Mouse (Mus musculus) naive thymus-derived CD4-positive, alpha-beta T cell, adult 2 months (primary cell): ENCODE data around the gene Dll4.

Experiments
- DNase-seq: peaks from one replicate; pipeline ENCODE4 v3.0.0-alpha.2; 2011; ENCODE audit warnings: low read depth

Dll4 gene

DNA sequence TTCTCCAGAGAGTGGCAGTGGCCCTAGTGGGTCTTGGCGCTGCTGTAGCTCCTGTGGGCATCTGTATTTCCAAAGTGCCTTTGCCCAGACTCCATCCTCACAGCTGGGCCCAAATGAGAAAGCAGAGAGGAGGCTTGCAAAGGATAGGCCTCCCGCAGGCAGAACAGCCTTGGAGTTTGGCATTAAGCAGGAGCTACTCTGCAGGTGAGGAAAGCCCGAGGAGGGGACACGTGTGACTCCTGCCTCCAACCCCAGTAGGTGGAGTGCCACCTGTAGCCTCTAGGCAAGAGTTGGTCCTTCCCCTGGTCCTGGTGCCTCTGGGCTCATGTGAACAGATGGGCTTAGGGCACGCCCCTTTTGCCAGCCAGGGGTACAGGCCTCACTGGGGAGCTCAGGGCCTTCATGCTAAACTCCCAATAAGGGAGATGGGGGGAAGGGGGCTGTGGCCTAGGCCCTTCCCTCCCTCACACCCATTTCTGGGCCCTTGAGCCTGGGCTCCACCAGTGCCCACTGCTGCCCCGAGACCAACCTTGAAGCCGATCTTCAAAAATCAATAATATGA lies 9.5 kb downstream of the Dll4 start:
- no peak for DNase-seq

- DNase-seq, result no peak
Observed at GRCm38 (mm10) chr2:119335535-119335934, 10.0 kb downstream of the Dll4 start.

DNA sequence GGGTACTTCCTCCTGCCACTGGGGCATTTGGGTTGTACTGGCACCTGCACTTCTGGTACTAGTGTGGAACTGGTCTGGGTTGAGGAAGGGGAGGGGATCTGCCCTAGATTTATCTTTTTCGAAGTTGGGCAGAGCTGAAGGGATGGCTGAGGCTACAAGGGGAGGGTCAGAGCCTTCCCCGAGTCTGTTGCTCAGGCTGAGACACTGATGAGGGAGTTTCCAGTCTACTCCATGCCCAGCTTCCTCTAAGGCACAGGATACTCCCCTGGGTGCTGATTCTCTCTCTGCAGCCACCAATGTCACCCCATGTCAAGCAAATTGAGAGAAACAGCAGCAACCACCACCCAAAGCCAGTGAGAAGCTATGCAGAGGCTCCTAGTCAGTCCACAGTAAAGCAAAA lies 10.4 kb downstream of the Dll4 start:
- no peak for DNase-seq

DNA sequence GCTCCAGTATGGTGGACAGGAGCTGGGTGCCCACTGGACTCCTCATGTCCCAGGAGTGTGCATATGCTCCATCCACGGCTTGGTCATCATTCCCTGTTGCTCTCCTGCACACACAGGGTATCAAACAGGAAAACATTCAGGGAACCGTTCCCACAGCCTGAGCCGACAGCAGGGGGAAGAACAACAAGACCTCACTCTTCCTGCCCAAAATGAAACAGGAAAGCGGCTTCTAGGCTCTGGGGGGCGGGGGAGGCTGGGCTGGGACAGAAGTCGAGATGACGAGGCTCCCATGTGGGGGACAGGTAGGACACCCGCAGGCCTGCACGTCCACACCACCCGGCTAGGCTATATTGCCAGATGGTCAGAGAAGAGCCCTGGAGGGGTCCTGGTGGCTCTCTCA lies 10.9 kb downstream of the Dll4 start:
- DNase-seq, result peak; percentile 31

DNA sequence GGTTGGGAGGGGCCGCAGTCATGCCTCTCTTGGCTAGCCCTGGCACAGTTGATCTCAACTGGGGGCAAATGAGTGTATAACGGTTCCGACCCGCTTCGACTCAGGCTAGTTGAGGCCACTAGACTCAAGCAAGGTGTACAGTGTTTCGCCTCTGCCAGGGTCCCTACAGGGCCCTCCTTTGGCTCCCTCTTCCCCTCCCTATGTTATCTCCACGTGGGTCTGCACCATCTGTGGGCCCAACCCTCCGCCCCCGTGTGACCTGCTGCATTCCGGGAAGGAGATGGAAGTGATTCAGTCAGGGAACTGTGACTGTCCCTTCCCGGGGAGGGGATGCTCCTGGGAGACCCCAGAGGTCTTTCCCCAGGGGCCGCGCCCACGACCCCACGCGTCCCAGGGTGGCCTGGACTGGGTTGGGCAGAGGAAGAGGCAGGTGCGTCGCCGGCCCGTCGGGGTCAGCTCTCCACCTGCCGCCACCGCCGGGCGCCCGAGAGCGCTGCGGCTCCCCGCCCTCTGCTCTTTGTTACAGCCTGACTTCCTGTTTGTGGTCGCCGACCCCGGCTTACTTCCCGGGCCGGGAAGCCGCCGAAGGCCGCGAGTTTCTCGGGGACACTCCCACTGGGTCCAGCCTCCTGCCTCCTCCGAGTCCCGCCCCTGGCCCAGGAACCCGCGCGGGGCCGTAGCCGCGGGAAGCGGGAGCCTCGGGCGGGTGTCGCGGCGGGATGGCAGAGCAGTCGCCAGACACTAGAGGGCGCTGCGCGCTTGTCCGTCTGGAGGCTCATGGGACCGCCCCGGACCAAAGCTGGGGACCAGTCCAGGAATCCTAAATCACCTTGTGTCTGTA lies 12.1 kb downstream of the Dll4 start:
- peak; percentile 87 for DNase-seq

DNA sequence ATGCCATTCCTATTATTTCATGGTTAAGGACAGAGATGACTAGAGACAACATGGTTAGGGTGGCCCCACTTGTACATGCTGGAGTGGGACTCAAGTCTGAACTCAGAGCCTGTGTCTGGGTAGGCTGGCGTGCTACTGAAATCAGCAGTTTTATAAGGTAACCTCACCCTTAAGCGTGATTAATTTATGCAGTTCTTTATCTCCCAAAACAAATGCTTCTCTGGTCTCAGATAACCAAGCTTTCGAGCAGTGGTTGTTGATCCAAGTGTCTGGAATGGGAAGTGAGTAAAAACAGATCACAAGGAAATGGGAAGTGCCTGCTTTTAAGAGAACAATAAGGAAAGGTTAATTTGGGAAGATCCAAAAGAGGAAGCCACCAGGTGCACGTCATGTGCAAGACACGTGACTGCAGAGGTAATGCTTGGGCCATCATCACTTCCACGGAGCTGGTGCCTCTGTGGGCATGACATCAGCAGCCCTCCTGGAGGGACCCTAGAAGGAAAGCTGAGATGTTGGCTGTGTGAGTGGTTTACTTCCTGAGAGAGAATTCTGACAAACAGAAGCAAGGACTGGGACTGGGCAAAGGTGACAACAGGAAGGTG lies 19.1 kb downstream of the Dll4 start:
- DNase-seq, result no peak

- DNase-seq, result no peak
Observed at GRCm38 (mm10) chr2:119350555-119351486, 25.2 kb downstream of the Dll4 start, which contains the start of gene Chac1. TSS of gene Chac1 (plus strand) at chr2:119351229.

GRCm38 (mm10) chr2:119353707-119354106 lies 28.1 kb downstream of the Dll4 start:
- DNase-seq, result no peak

- DNase-seq, result no peak
Observed at GRCm38 (mm10) chr2:119355089-119355488, 29.5 kb downstream of the Dll4 start.

- no peak for DNase-seq
Observed at GRCm38 (mm10) chr2:119355651-119356050, 30.1 kb downstream of the Dll4 start.

DNA sequence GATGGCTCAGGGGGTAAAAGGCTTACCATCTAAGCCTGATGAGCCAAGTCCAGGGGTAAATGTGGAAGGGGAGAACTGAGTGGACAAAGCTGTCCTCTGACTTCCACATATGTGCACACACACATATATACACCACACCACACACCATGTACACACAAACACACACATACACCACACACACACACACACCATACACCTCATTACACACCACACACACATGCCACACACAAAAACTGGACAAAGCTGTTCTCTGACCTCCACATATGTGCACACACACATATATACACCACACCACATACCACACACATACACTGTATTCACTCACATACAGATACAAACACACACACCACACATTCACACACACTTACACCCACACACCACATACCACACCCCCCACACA lies 30.7 kb downstream of the Dll4 start:
- DNase-seq, result no peak

- no peak for DNase-seq
Observed at GRCm38 (mm10) chr2:119356805-119357204, 31.2 kb downstream of the Dll4 start.

DNA sequence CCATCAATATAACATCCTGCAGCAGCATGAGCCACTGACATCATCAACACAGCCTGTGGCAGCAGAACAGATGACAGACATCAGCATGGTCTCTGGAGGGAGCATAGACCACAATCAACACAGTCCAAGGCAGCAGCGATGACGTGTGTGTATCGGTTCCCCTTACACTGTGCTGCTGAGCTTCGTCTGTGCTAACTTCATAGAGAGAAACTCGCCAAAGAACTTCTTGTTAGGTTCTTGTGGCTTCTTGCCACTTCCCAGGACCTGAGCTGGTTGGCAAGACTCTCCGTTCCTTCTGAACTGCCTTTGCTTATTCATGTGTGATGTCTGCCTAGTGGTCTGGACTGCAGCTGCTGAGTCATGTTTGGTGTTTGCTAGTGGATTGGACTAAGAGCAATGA lies 32.7 kb downstream of the Dll4 start:
- no peak for DNase-seq

GRCm38 (mm10) chr2:119359721-119360291 lies 34.2 kb downstream of the Dll4 start:
- no peak for DNase-seq

- no peak for DNase-seq
Observed at GRCm38 (mm10) chr2:119364969-119365368, 39.4 kb downstream of the Dll4 start.

- no peak for DNase-seq
Observed at GRCm38 (mm10) chr2:119367346-119367745, 41.8 kb downstream of the Dll4 start.

- no peak for DNase-seq
Observed at GRCm38 (mm10) chr2:119370116-119370515, 44.5 kb downstream of the Dll4 start.

DNA sequence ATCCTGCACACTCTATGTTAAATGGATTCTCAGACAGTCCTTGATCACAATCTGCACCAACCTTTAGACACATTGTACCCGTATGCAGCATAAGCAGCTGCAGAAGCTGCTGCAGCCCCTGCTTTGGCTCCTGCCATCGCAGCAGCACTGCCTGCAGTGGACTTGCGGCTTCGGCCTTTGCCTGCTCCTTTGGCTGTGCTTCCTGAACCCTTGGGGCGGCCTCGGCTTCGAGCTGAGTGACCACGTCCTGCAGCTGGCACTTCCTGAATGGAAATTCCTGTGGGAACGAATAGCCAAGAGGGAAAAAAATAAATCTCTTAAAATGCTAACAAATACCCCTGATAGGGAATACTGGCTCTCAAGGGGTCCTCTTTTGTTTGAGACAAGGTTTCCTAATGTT lies 51.7 kb downstream of the Dll4 start:
- DNase-seq, result no peak

DNA sequence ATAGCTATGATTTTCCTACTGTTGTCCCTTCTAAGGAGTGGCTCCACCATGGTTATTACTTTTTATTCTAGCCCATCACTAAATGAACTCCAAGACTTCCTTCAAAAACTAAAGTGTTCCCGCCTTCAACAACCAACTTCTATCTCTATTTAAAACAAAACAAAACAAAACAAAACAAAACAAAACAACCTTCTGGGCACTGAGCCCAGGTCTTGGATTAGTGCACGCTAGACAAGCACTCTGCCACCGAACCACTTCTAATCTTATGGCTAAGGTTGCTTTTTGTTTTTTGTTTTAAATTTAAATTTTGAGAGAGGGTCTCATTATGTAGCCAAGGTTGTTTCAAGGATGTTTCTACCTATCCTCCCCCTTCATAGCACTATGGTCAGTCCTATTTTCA lies 52.2 kb downstream of the Dll4 start:
- no peak for DNase-seq

DNA sequence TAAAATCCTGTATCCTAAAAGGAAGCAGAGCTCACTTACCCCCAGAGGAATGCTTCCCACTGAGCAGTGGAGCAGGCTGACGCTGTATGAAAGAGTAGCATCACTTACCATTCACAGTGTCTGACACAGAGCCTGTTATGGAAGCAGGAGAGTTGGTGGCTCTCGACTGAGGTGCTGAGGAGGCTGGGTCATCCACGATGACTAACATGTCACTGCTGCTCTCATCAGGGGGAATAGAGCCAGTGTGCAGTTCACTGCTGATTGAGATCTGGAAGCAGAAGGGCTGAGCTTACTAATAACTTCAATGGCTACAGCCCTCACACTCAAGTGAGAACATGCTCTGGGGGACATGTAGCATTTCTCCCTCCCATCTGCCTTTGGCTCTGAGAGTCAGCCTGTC lies 53.9 kb downstream of the Dll4 start:
- DNase-seq, result no peak
